Mouse (Mus musculus): ENCODE measurements at regions not wholly inside any gene's neighbourhood (a gene's known extent, or its start where the extent isn't known, plus 50 kb on each side); places are given as distances from the start of the nearest gene placed in this dataset.
"Not testable (repeated sequence)": the region's sequence is repeated elsewhere in the genome, so short reads cannot be mapped to it uniquely, and the experiment has no call there.

GRCm38 (mm10) chr16:3114473-3115335, 476.1 kb upstream of the Olfr161 start:
- H3K4me3 ChIP-seq (replicated peaks; ENCODE audit: low read length); H3K27me3 ChIP-seq (ENCODE audit: control insufficient read depth, insufficient read depth, low read length); H3K36me3 ChIP-seq (ENCODE audit: control insufficient read depth, insufficient read depth, low read length); H3K27ac ChIP-seq (replicated peaks; ENCODE audit: low read depth, low read length); H3K4me1 ChIP-seq (ENCODE audit: control insufficient read depth, insufficient read depth, low read length); DNase-seq (ENCODE audit: low spot score); H3K9me3 ChIP-seq (ENCODE audit: control insufficient read depth, low read length); H3K4me2 ChIP-seq (replicated peaks; ENCODE audit: low read depth, low read length, severe bottlenecking); H3K9ac ChIP-seq (ENCODE audit: low read depth, low read length, severe bottlenecking): not testable (repeated sequence)
- ATAC-seq (ENCODE audit: low FRiP score, low read depth): peak; percentile 90
- 56% methylated on average over 2 of the region's 3 CpGs for WGBS

- H3K27me3 ChIP-seq (ENCODE audit: control insufficient read depth, insufficient read depth, low read length); H3K9me3 ChIP-seq (ENCODE audit: control insufficient read depth, low read length); H3K4me2 ChIP-seq (replicated peaks; ENCODE audit: low read depth, low read length, severe bottlenecking); H3K36me3 ChIP-seq (ENCODE audit: control insufficient read depth, insufficient read depth, low read length); DNase-seq (ENCODE audit: low spot score); H3K9ac ChIP-seq (ENCODE audit: low read depth, low read length, severe bottlenecking); H3K4me1 ChIP-seq (ENCODE audit: control insufficient read depth, insufficient read depth, low read length); H3K4me3 ChIP-seq (replicated peaks; ENCODE audit: low read length); H3K27ac ChIP-seq (replicated peaks; ENCODE audit: low read depth, low read length): not testable (repeated sequence)
- ATAC-seq (ENCODE audit: low FRiP score, low read depth): peak; percentile 75
- 67% methylated on average over 8 of the region's 9 CpGs for WGBS
These were observed 475.3 kb upstream of the Olfr161 start for GRCm38 (mm10) chr16:3115336-3116112.

- DNase-seq (ENCODE audit: low spot score); H3K27ac ChIP-seq (replicated peaks; ENCODE audit: low read depth, low read length): not testable (repeated sequence)
- 77% methylated on average over 2 of the region's 3 CpGs for WGBS
These were observed 474.7 kb upstream of the Olfr161 start for GRCm38 (mm10) chr16:3116113-3116511.

GRCm38 (mm10) chr16:3121216-3121615, 469.6 kb upstream of the Olfr161 start:
- not testable (repeated sequence) for DNase-seq (ENCODE audit: low spot score); H3K27me3 ChIP-seq (ENCODE audit: control insufficient read depth, insufficient read depth, low read length); H3K9me3 ChIP-seq (ENCODE audit: control insufficient read depth, low read length); H3K4me2 ChIP-seq (replicated peaks; ENCODE audit: low read depth, low read length, severe bottlenecking); H3K9ac ChIP-seq (ENCODE audit: low read depth, low read length, severe bottlenecking); H3K27ac ChIP-seq (replicated peaks; ENCODE audit: low read depth, low read length); H3K36me3 ChIP-seq (ENCODE audit: control insufficient read depth, insufficient read depth, low read length); H3K4me1 ChIP-seq (ENCODE audit: control insufficient read depth, insufficient read depth, low read length); H3K4me3 ChIP-seq (replicated peaks; ENCODE audit: low read length); ATAC-seq (ENCODE audit: low FRiP score, low read depth)

More at GRCm38 (mm10) chr16:3116113-3116511, 474.7 kb upstream of the Olfr161 start:
- not testable (repeated sequence) for H3K4me3 ChIP-seq (replicated peaks; ENCODE audit: low read length); H3K4me1 ChIP-seq (ENCODE audit: control insufficient read depth, insufficient read depth, low read length); H3K27me3 ChIP-seq (ENCODE audit: control insufficient read depth, insufficient read depth, low read length); H3K36me3 ChIP-seq (ENCODE audit: control insufficient read depth, insufficient read depth, low read length); H3K9me3 ChIP-seq (ENCODE audit: control insufficient read depth, low read length); H3K4me2 ChIP-seq (replicated peaks; ENCODE audit: low read depth, low read length, severe bottlenecking); ATAC-seq (ENCODE audit: low FRiP score, low read depth); H3K9ac ChIP-seq (ENCODE audit: low read depth, low read length, severe bottlenecking)

GRCm38 (mm10) chr16:3122145-3122860, 468.5 kb upstream of the Olfr161 start:
- not testable (repeated sequence) for DNase-seq (ENCODE audit: low spot score); H3K36me3 ChIP-seq (ENCODE audit: control insufficient read depth, insufficient read depth, low read length); ATAC-seq (ENCODE audit: low FRiP score, low read depth); H3K27ac ChIP-seq (replicated peaks; ENCODE audit: low read depth, low read length); H3K9me3 ChIP-seq (ENCODE audit: control insufficient read depth, low read length); H3K27me3 ChIP-seq (ENCODE audit: control insufficient read depth, insufficient read depth, low read length); H3K9ac ChIP-seq (ENCODE audit: low read depth, low read length, severe bottlenecking); H3K4me1 ChIP-seq (ENCODE audit: control insufficient read depth, insufficient read depth, low read length); H3K4me2 ChIP-seq (replicated peaks; ENCODE audit: low read depth, low read length, severe bottlenecking); H3K4me3 ChIP-seq (replicated peaks; ENCODE audit: low read length)
- WGBS: 56% methylated on average over 4 of the region's 6 CpGs

- 63% methylated on average over 8 of the region's 8 CpGs for WGBS
These were observed 467.9 kb upstream of the Olfr161 start for GRCm38 (mm10) chr16:3122861-3123477.

GRCm38 (mm10) chr16:3127317-3127716, 463.5 kb upstream of the Olfr161 start:
- ATAC-seq (ENCODE audit: low FRiP score, low read depth); H3K4me2 ChIP-seq (replicated peaks; ENCODE audit: low read depth, low read length, severe bottlenecking); H3K9ac ChIP-seq (ENCODE audit: low read depth, low read length, severe bottlenecking); H3K4me3 ChIP-seq (replicated peaks; ENCODE audit: low read length); DNase-seq (ENCODE audit: low spot score); H3K27me3 ChIP-seq (ENCODE audit: control insufficient read depth, insufficient read depth, low read length); H3K27ac ChIP-seq (replicated peaks; ENCODE audit: low read depth, low read length); H3K9me3 ChIP-seq (ENCODE audit: control insufficient read depth, low read length); H3K36me3 ChIP-seq (ENCODE audit: control insufficient read depth, insufficient read depth, low read length); H3K4me1 ChIP-seq (ENCODE audit: control insufficient read depth, insufficient read depth, low read length): not testable (repeated sequence)
- 40% methylated on average over 2 of the region's 2 CpGs for WGBS

More at GRCm38 (mm10) chr16:3122861-3123477, 467.9 kb upstream of the Olfr161 start:
- not testable (repeated sequence) for H3K9me3 ChIP-seq (ENCODE audit: control insufficient read depth, low read length); H3K4me2 ChIP-seq (replicated peaks; ENCODE audit: low read depth, low read length, severe bottlenecking); H3K36me3 ChIP-seq (ENCODE audit: control insufficient read depth, insufficient read depth, low read length); H3K4me1 ChIP-seq (ENCODE audit: control insufficient read depth, insufficient read depth, low read length); H3K4me3 ChIP-seq (replicated peaks; ENCODE audit: low read length); H3K27ac ChIP-seq (replicated peaks; ENCODE audit: low read depth, low read length); H3K9ac ChIP-seq (ENCODE audit: low read depth, low read length, severe bottlenecking); H3K27me3 ChIP-seq (ENCODE audit: control insufficient read depth, insufficient read depth, low read length)
- ATAC-seq (ENCODE audit: low FRiP score, low read depth) (peak; percentile 32; the same call in 1 of the 2 replicates), DNase-seq (ENCODE audit: low spot score) (peak; percentile 3)

All from limb, embryonic 14.5 days (tissue).